Mouse (Mus musculus) myocyte (in vitro differentiated cells): Measurements from ENCODE around the gene Rpf1. TPM values are rescaled to one million over a fixed set of nuclear protein-coding genes. Genes with fewer than 3 reads are reported as not detected.

ENCODE experiments used
- H3K27me3 ChIP-seq: one replicate; pipeline ENCODE4 v1.6.1; 2011; ENCODE audit not compliant: control insufficient read depth, insufficient read depth, insufficient read length
- H3K36me3 ChIP-seq: one replicate; pipeline ENCODE4 v1.6.1; 2011; ENCODE audit not compliant: control insufficient read depth, insufficient read depth
- H3K4me2 ChIP-seq: one replicate; pipeline ENCODE4 v1.6.1; 2011; ENCODE audit warnings: low read depth, control low read depth
- H3K4me3 ChIP-seq: one replicate; pipeline ENCODE4 v1.5.1; 2011; ENCODE audit warnings: mild to moderate bottlenecking, control low read depth, moderate library complexity
- H3K79me2 ChIP-seq: one replicate; pipeline ENCODE4 v1.6.1; 2011; ENCODE audit not compliant: control insufficient read depth, insufficient read depth
- H3ac ChIP-seq: one replicate; pipeline ENCODE4 v1.6.1; 2011; ENCODE audit not compliant: control insufficient read depth, insufficient read length
- CEBPB ChIP-seq: IDR thresholded peaks from 2 replicates; pipeline ENCODE4 v1.6.1; 2011; ENCODE audit warnings: mild to moderate bottlenecking, moderate library complexity; ENCODE audit not compliant: poor library complexity, insufficient read depth, severe bottlenecking
- E2F4 ChIP-seq: IDR thresholded peaks from one replicate; pipeline ENCODE4 v1.6.1; 2011; ENCODE audit warnings: mild to moderate bottlenecking, control low read depth, moderate library complexity; ENCODE audit not compliant: insufficient read depth
- MAX ChIP-seq: IDR thresholded peaks from one replicate; pipeline ENCODE4 v1.6.1; 2011; ENCODE audit warnings: low read depth, mild to moderate bottlenecking, control low read depth
- MYOD1 ChIP-seq, 3 experiments: IDR thresholded peaks; one replicate each; pipeline ENCODE4 v1.6.1; 2011; ENCODE audit warnings: control low read depth in 2 of 3, low read depth in 2 of 3, mild to moderate bottlenecking in 2 of 3, moderate library complexity in 1 of 3; ENCODE audit not compliant: insufficient read length in 2 of 3, control insufficient read depth in 1 of 3
- MYOG ChIP-seq, 3 experiments: IDR thresholded peaks; one replicate each; pipeline ENCODE4 v1.6.1; 2011; ENCODE audit warnings: control low read depth in 2 of 3, low read depth in 2 of 3, mild to moderate bottlenecking in 2 of 3; ENCODE audit not compliant: insufficient read length in 2 of 3, control insufficient read depth in 1 of 3, insufficient read depth in 1 of 3
- POLR2A ChIP-seq: IDR thresholded peaks from one replicate; pipeline ENCODE4 v1.6.1; 2011; ENCODE audit warnings: low read depth, mild to moderate bottlenecking, control low read depth, moderate library complexity; ENCODE audit not compliant: insufficient read length
- POLR2AphosphoS2 ChIP-seq: IDR thresholded peaks from one replicate; pipeline ENCODE4 v1.6.1; 2011; ENCODE audit warnings: low read depth, control low read depth; ENCODE audit not compliant: insufficient read length
- REST ChIP-seq: IDR thresholded peaks from one replicate; pipeline ENCODE4 v1.6.1; 2011; ENCODE audit warnings: mild to moderate bottlenecking, control low read depth, moderate library complexity; ENCODE audit not compliant: insufficient read depth, insufficient read length
- SRF ChIP-seq: IDR thresholded peaks from one replicate; pipeline ENCODE4 v1.6.1; 2011; ENCODE audit warnings: low read depth; ENCODE audit not compliant: control insufficient read depth, insufficient read length
- TCF12 ChIP-seq: IDR thresholded peaks from one replicate; pipeline ENCODE4 v1.6.1; 2011; ENCODE audit warnings: mild to moderate bottlenecking, control low read depth; ENCODE audit not compliant: poor library complexity, insufficient read depth, severe bottlenecking
- TCF3 ChIP-seq: IDR thresholded peaks from one replicate; pipeline ENCODE4 v1.6.1; 2011; ENCODE audit warnings: low read depth, control low read depth; ENCODE audit not compliant: insufficient read length
- USF1 ChIP-seq: IDR thresholded peaks from one replicate; pipeline ENCODE4 v1.6.1; 2011; ENCODE audit warnings: low read depth, mild to moderate bottlenecking, control low read depth, moderate library complexity
- polyA plus RNA-seq: library from polyadenylated mRNA; unstranded; fragments of >200 nt; fragmentation: generic; extraction: Trizol; gene quantifications from one replicate; pipeline ENCODE4 v1.2.1, GENCODE M21; 2012; ENCODE audit warnings: missing spikeins

The Rpf1 gene
- 13.5 TPM for polyA plus RNA-seq

DNA sequence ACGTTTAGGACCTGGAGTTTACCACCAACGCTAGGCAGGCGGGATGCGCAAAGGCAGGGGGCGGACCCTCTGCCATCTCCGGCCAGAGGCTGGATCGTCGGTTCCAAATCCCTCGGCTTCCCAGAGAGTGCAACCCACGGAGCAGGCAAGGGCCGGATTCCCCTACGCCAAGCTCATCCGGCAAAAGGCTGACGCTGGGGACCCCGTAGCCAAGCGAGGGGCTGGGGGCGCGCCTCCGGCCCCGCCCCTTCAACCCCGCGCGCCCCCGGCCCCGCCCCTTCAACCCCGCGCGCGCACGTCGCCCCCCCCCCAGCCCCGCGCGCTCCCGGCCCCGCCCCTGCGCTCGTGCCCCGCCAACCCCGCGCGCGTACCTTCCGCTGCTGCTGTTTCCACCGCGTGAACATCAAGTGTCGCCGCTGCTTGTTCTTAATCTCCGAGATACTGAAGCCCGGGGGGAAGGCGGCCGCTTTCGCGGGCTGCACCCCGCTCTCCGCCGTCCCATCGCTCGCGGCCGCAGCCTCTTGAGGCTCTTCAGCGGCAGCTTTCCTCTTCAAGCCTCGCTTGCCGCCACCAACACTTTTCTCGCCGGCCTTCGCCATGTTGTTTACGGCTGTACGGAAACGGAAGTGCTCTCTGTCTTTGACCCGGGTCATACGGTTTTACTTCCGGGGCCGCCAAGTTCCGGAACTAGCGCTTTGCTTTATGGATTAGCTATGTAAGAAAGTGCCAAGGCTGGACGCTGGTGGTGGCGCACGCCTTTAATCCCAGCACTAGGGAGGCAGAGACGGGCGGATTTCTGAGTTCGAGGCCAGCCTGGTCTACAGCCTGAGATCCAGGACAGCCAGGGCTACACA is at the start of gene Rpf1:
Gene Rpf1, minus strand, starts transcription at position 632 of the 854 bp plus-strand sequence.
- peak within 1 kb of the TSS; percentile 28 for H3ac ChIP-seq
- no peaks in the 10 kb centered on the region for H3K27me3 ChIP-seq
- peaks cover 17% of the 10 kb centered on the region for H3K79me2 ChIP-seq
- peak within 1 kb of the TSS; percentile 72 for H3K4me2 ChIP-seq
- peak within 1 kb of the TSS; percentile 73 for H3K4me3 ChIP-seq
- no peak for TF ChIP-seq CEBPB
- no peak for TF ChIP-seq REST
- TF ChIP-seq USF1 = no peak
- TF ChIP-seq E2F4 = no peak
- no peak for TF ChIP-seq TCF12
- no peak for TF ChIP-seq MAX
- TF ChIP-seq TCF3 = no peak
- no peak for TF ChIP-seq POLR2AphosphoS2
- TF ChIP-seq MYOG (IDR thresholded peaks at IDR 0.05; ENCODE audit: control insufficient read depth in 1 of 3, insufficient read depth in 1 of 3, insufficient read length in 2 of 3, low read depth in 2 of 3) = no peak
- TF ChIP-seq MYOD1 (IDR thresholded peaks at IDR 0.05; ENCODE audit: control insufficient read depth in 1 of 3, insufficient read length in 2 of 3, low read depth in 2 of 3) = no peak
- TF ChIP-seq SRF = no peak
- TF ChIP-seq POLR2A = no peak
- peaks cover 16% of the 10 kb centered on the region for H3K36me3 ChIP-seq

DNA sequence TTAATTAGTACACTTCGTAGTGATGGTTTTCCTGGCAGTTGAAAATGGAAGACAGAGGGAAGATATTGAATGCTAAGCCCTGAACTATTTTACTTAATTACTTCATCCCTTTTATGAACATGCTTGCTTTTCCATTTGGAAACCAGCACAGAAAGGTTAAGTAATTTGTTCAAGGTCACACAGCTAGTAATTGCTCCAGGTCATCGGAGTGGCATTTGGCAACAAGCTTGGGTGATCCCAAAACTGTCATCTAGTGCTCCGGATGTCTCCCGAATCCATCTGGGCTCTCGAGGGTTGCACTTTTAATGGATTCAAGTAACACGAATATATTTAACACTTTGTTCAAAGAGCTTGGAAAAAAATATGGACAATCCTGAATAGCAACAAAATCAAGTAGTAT is 49.7 kb upstream of the Rpf1 start:
- Histone ChIP-seq H3K79me2 (no peaks in the 10 kb centered on the region), H3K27me3 (no peaks in the 10 kb centered on the region), H3K4me3 (no peak overlapping the region), H3K36me3 (no peaks in the 10 kb centered on the region), H3K4me2 (no peak overlapping the region), H3ac (no peak overlapping the region)
- TF ChIP-seq TCF3 = no peak
- no peak for TF ChIP-seq TCF12
- TF ChIP-seq USF1 = no peak
- TF ChIP-seq POLR2A = no peak
- TF ChIP-seq MAX = no peak
- TF ChIP-seq POLR2AphosphoS2 = no peak
- TF ChIP-seq REST = no peak
- TF ChIP-seq E2F4 = no peak

DNA sequence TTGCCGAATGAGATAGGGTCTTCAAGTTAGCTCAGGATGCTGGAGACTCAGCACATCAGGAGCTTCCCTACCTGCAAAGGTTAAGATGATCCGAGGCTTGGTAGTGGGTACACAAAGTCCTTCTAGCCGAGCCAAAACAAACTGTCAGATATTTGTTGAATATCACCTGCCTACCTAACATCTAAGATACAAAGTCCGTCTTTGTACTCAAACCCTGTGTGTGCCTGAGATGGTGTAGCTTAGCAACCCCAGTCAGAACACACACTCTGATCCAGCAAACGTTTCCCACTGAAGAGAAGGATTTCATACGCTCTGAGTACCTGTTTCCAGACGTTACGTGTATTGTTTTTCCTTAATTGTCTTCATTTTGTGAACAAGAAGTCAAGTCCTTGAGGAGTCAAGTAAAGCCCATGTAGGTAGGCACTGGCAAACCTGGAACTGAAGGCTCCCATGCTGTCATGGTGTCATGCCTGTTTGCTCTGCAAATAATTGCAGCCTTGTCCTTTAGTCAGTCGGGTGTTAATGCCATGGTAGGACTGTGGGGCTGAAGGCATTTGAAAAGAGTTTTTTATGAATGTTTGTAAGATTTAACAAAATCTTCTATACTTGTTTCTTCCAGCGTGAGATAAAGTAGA is 49.0 kb upstream of the Rpf1 start, which contains the start of gene Uox:
Gene Uox, plus strand, starts transcription at position 279 of the 635 bp plus-strand sequence.
- Histone ChIP-seq H3K27me3 (no peaks in the 10 kb centered on the region), H3ac (no peak within 1 kb of the TSS), H3K4me2 (no peak within 1 kb of the TSS), H3K36me3 (no peaks in the 10 kb centered on the region), H3K4me3 (no peak within 1 kb of the TSS), H3K79me2 (no peaks in the 10 kb centered on the region)
- TF ChIP-seq USF1 = no peak
- no peak for TF ChIP-seq MAX
- no peak for TF ChIP-seq POLR2A
- no peak for TF ChIP-seq CEBPB
- TF ChIP-seq TCF3 = no peak
- TF ChIP-seq MYOG (IDR thresholded peaks at IDR 0.05; ENCODE audit: control insufficient read depth in 1 of 3, insufficient read depth in 1 of 3, insufficient read length in 2 of 3, low read depth in 2 of 3) = no peak
- TF ChIP-seq SRF = no peak
- TF ChIP-seq REST = no peak

DNA sequence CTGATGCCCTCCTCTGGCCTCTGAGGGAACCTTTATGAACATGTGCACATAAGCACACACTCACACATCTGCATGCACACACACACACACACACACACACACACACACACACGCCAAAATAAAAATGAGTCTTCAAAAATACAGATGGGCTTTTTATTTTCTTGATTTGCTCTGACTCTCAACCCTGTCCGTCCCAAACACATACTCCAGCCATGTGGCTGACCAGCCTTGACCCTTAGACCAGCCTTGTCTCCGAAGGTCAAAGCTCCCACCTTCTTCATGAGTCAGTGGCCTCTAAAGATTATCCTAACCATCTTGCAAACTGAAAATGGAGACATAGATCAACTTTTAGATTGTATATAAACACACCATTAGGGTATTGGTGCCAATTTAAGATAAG is 48.4 kb upstream of the Rpf1 start:
- Histone ChIP-seq H3K36me3 (no peaks in the 10 kb centered on the region), H3ac (no peak overlapping the region), H3K27me3 (no peaks in the 10 kb centered on the region), H3K4me3 (no peak overlapping the region), H3K4me2 (no peak overlapping the region), H3K79me2 (no peaks in the 10 kb centered on the region)
- no peak for TF ChIP-seq SRF
- TF ChIP-seq MYOD1 (IDR thresholded peaks at IDR 0.05; ENCODE audit: control insufficient read depth in 1 of 3, insufficient read length in 2 of 3, low read depth in 2 of 3) = no peak
- TF ChIP-seq MAX = no peak
- no peak for TF ChIP-seq REST
- no peak for TF ChIP-seq POLR2AphosphoS2
- no peak for TF ChIP-seq TCF3
- no peak for TF ChIP-seq USF1
- no peak for TF ChIP-seq CEBPB
- no peak for TF ChIP-seq TCF12
- TF ChIP-seq POLR2A = no peak
